Mouse (Mus musculus) liver, postnatal 0 days (tissue): ENCODE results near the gene Gca. TPM values are rescaled to one million over a fixed set of nuclear protein-coding genes. Genes with fewer than 3 reads are reported as not detected.
A peak's percentile ranks its signal among the peaks of the same experiment; 100 is the strongest.

Experiments used
- ATAC-seq: fragments of 200-750 bp; cut with Nextera tagmentation; 2 replicates; pipeline ENCODE4 v1.8.0; 2017; ENCODE audit warnings: mild to moderate bottlenecking, moderate library complexity
- DNase-seq: peaks from one replicate; pipeline ENCODE4 v3.0.0-alpha.2; 2016
- H3K27ac ChIP-seq: fragments of 300-500 bp; sonication (generic); 2 replicates; pipeline ENCODE4 v1.5.1; 2014; ENCODE audit warnings: antibody characterized with exemption, moderate library complexity, mild to moderate bottlenecking, low read depth
- H3K27me3 ChIP-seq: fragments of 300-500 bp; sonication (generic); 2 replicates; pipeline ENCODE4 v1.6.1; 2014; ENCODE audit warnings: low read length, control low read depth, mixed read lengths; ENCODE audit not compliant: insufficient read depth
- H3K36me3 ChIP-seq: fragments of 300-500 bp; sonication (generic); replicated peaks from 2 replicates; pipeline ENCODE4 v1.6.1; 2014; ENCODE audit warnings: mild to moderate bottlenecking, control low read depth, low read length, moderate library complexity, mixed read lengths; ENCODE audit not compliant: insufficient read depth
- H3K4me1 ChIP-seq: fragments of 300-500 bp; sonication (generic); 2 replicates; pipeline ENCODE4 v1.6.1; 2014; ENCODE audit warnings: antibody characterized with exemption, mild to moderate bottlenecking, control low read depth; ENCODE audit not compliant: insufficient read depth
- H3K4me2 ChIP-seq: fragments of 300-500 bp; sonication (generic); 2 replicates; pipeline ENCODE4 v1.6.1; 2014; ENCODE audit warnings: low read depth, mild to moderate bottlenecking, low read length, moderate library complexity, mixed read lengths
- H3K4me3 ChIP-seq: fragments of 300-500 bp; sonication (generic); 2 replicates; pipeline ENCODE4 v1.5.1; 2014; ENCODE audit warnings: low read depth, low read length
- H3K9ac ChIP-seq: fragments of 300-500 bp; sonication (generic); replicated peaks from 2 replicates; pipeline ENCODE4 v1.6.1; 2014; ENCODE audit warnings: mild to moderate bottlenecking, moderate library complexity
- H3K9me3 ChIP-seq: fragments of 300-500 bp; sonication (generic); 2 replicates; pipeline ENCODE4 v1.6.1; 2016; ENCODE audit warnings: mild to moderate bottlenecking, control low read depth, low read length, mixed read lengths
- CTCF ChIP-seq: sonication (generic); IDR thresholded peaks from 2 replicates; pipeline ENCODE4 v1.5.1; 2016; ENCODE audit warnings: antibody characterized with exemption, low read depth
- EP300 ChIP-seq: IDR thresholded peaks from 2 replicates; pipeline ENCODE4 v1.6.1; 2016; ENCODE audit warnings: antibody characterized with exemption, low read depth, mild to moderate bottlenecking
- WGBS: fragments of 180-500 bp; shearing (Covaris S2); extraction: QIAGEN DNeasy Blood & Tissue Kit; methylation state at CpG from one replicate; pipeline ENCODE4 v1.1.7; 2014; ENCODE audit not compliant: insufficient replicate concordance; 5-methylcytosine and 5-hydroxymethylcytosine counted together
- polyA plus RNA-seq: library from polyadenylated mRNA; unstranded; fragments of >200 nt; fragmentation: Nextera tagmentation; extraction: Ambion mirVana; gene quantifications from 2 replicates; pipeline ENCODE4 v1.2.1, GENCODE M21; 2015

Gene Gca
- polyA plus RNA-seq, 1 experiment from 2014 or later = 5.1 TPM

- H3K27me3 ChIP-seq = no peaks in the 10 kb centered on the region
- TF ChIP-seq EP300 = no peak
- TF ChIP-seq CTCF = peak; percentile 0; the same call in 1 of the 2 replicates
- peaks cover 19% of the 10 kb centered on the region for H3K4me1 ChIP-seq
- no peaks in the 10 kb centered on the region for H3K9me3 ChIP-seq
- peak overlapping the region; percentile 68 for H3K9ac ChIP-seq
- H3K27ac ChIP-seq = peak overlapping the region; percentile 85
- peak overlapping the region; percentile 76 for H3K4me2 ChIP-seq
- no peaks in the 10 kb centered on the region for H3K36me3 ChIP-seq
- peak overlapping the region; percentile 68 for H3K4me3 ChIP-seq
- DNase-seq = no peak
- no peak for ATAC-seq
- WGBS = 31% methylated on average over 6 of the region's 6 CpGs
These were observed 17.3 kb upstream of the Gca start for GRCm38 (mm10) chr2:62646671-62647289.

GRCm38 (mm10) chr2:62651890-62652289 is 12.2 kb upstream of the Gca start:
- 51% methylated on average over 4 of the region's 4 CpGs for WGBS
- Histone ChIP-seq H3K4me3 (no peak overlapping the region), H3K27me3 (no peaks in the 10 kb centered on the region), H3K9ac (no peak overlapping the region), H3K27ac (no peak overlapping the region), H3K9me3 (no peaks in the 10 kb centered on the region), H3K36me3 (no peaks in the 10 kb centered on the region), H3K4me1 (peaks cover 7% of the 10 kb centered on the region), H3K4me2 (no peak overlapping the region)
- TF ChIP-seq CTCF (no peak), EP300 (no peak)
- no peak for DNase-seq
- ATAC-seq = no peak

GRCm38 (mm10) chr2:62652466-62652865 is 11.6 kb upstream of the Gca start:
- Histone ChIP-seq H3K9ac (no peak overlapping the region), H3K4me2 (no peak overlapping the region), H3K27me3 (no peaks in the 10 kb centered on the region), H3K4me1 (peaks cover 5% of the 10 kb centered on the region; the same call in 1 of the 2 replicates), H3K9me3 (no peaks in the 10 kb centered on the region), H3K27ac (0 out of 2 replicates have a peak overlapping the region, but pooled peaks have one; percentile 22), H3K4me3 (no peak overlapping the region), H3K36me3 (no peaks in the 10 kb centered on the region)
- ATAC-seq (peak; percentile 76), DNase-seq (no peak)
- TF ChIP-seq EP300 = no peak
- no peak for TF ChIP-seq CTCF
- 60% methylated on average over 4 of the region's 4 CpGs for WGBS

GRCm38 (mm10) chr2:62654519-62655338 is 9.4 kb upstream of the Gca start:
- no peak overlapping the region for H3K4me2 ChIP-seq
- no peaks in the 10 kb centered on the region for H3K36me3 ChIP-seq
- no peaks in the 10 kb centered on the region for H3K9me3 ChIP-seq
- H3K9ac ChIP-seq = no peak overlapping the region
- DNase-seq (peak; percentile 64), ATAC-seq (peak; percentile 77)
- WGBS = 37% methylated on average over 7 of the region's 7 CpGs
- H3K4me3 ChIP-seq = no peak overlapping the region
- no peaks in the 10 kb centered on the region for H3K27me3 ChIP-seq
- H3K4me1 ChIP-seq = peaks cover 5% of the 10 kb centered on the region; the same call in 1 of the 2 replicates
- TF ChIP-seq EP300 (no peak), CTCF (peak; percentile 82)
- H3K27ac ChIP-seq = no peak overlapping the region

GRCm38 (mm10) chr2:62656072-62656471 is 8.0 kb upstream of the Gca start:
- ATAC-seq = no peak
- H3K27ac ChIP-seq = no peak overlapping the region
- no peaks in the 10 kb centered on the region for H3K9me3 ChIP-seq
- H3K27me3 ChIP-seq = no peaks in the 10 kb centered on the region
- WGBS = 60% methylated on average over 1 of the region's 1 CpGs
- H3K36me3 ChIP-seq = no peaks in the 10 kb centered on the region
- H3K4me1 ChIP-seq = peaks cover 5% of the 10 kb centered on the region; the same call in 1 of the 2 replicates
- H3K4me3 ChIP-seq = no peak overlapping the region
- no peak overlapping the region for H3K4me2 ChIP-seq
- TF ChIP-seq CTCF = no peak
- TF ChIP-seq EP300 = no peak
- no peak for DNase-seq
- no peak overlapping the region for H3K9ac ChIP-seq

GRCm38 (mm10) chr2:62660565-62660964 is 3.5 kb upstream of the Gca start:
- TF ChIP-seq CTCF (peak; percentile 46), EP300 (no peak)
- Histone ChIP-seq H3K36me3 (no peaks in the 10 kb centered on the region), H3K4me2 (no peak overlapping the region), H3K27ac (no peak overlapping the region), H3K9ac (no peak overlapping the region), H3K27me3 (no peaks in the 10 kb centered on the region), H3K4me1 (no peaks in the 10 kb centered on the region), H3K9me3 (no peaks in the 10 kb centered on the region), H3K4me3 (no peak overlapping the region)
- no peak for DNase-seq
- WGBS = 45% methylated on average over 6 of the region's 6 CpGs
- ATAC-seq = no peak
